Mouse (Mus musculus) G1E (cell line): Measurements from ENCODE around the gene Snx25. TPM values are rescaled to one million over a fixed set of nuclear protein-coding genes. Genes with fewer than 3 reads are reported as not detected.

ENCODE experiments used
- ATAC-seq: 2 replicates; pipeline ENCODE4 v1.8.0; 2016; ENCODE audit warnings: mild to moderate bottlenecking; ENCODE audit not compliant: insufficient number of reproducible peaks, poor library complexity, low FRiP score, severe bottlenecking; ENCODE audit errors: extremely low read depth
- DNase-seq: peaks from one replicate; pipeline ENCODE4 v3.0.0; 2012; ENCODE audit warnings: low spot score
- H3K27me3 ChIP-seq: 2 replicates; pipeline ENCODE4 v1.6.1; 2012; ENCODE audit warnings: mild to moderate bottlenecking, low read length, inconsistent platforms; ENCODE audit not compliant: insufficient read depth
- H3K36me3 ChIP-seq: replicated peaks from 2 replicates; pipeline ENCODE3; 2012; ENCODE audit warnings: mild to moderate bottlenecking, inconsistent platforms
- H3K4me1 ChIP-seq: 2 replicates; pipeline ENCODE4 v1.6.1; 2012; ENCODE audit warnings: low read depth, low read length, inconsistent platforms, mixed read lengths; ENCODE audit not compliant: insufficient read depth
- H3K4me3 ChIP-seq: 2 replicates; pipeline ENCODE4 v1.5.1; 2012; ENCODE audit warnings: low read depth, mild to moderate bottlenecking, inconsistent platforms, low read length, moderate library complexity, mixed read lengths
- H3K9me3 ChIP-seq: replicated peaks from 2 replicates; pipeline ENCODE4 v1.6.1; 2012; ENCODE audit warnings: inconsistent platforms
- CTCF ChIP-seq: IDR thresholded peaks from 2 replicates; pipeline ENCODE4 v1.5.1; 2012; ENCODE audit warnings: low read depth, low read length, inconsistent platforms, mixed read lengths
- GATA1 ChIP-seq: IDR thresholded peaks from 2 replicates; pipeline ENCODE4 v1.6.1; 2012; ENCODE audit warnings: borderline replicate concordance, low read length, inconsistent platforms, mixed read lengths
- GATA2 ChIP-seq: IDR thresholded peaks from 2 replicates; pipeline ENCODE4 v1.6.1; 2012; ENCODE audit warnings: low read depth, low read length, inconsistent platforms, borderline replicate concordance
- POLR2AphosphoS5 ChIP-seq: IDR thresholded peaks from 2 replicates; pipeline ENCODE4 v1.6.1; 2012; ENCODE audit warnings: low read depth, low read length, inconsistent platforms; ENCODE audit not compliant: insufficient replicate concordance
- TAL1 ChIP-seq: conservative IDR thresholded peaks from 2 replicates; pipeline ENCODE4 v1.6.1; 2012; ENCODE audit warnings: low read depth, low read length, inconsistent platforms, mixed read lengths
- polyA plus RNA-seq: library from polyadenylated mRNA; stranded (reverse); fragments of >175 nt; gene quantifications from 2 replicates; pipeline ENCODE4 v1.2.3, GENCODE M21; 2012
- total RNA-seq, 2 experiments: library from RNA; stranded (forward) in 1 of 2; stranded (reverse) in 1 of 2; fragments of 200-1000 nt in 1 of 2; fragments of >200 nt in 1 of 2; fragmentation: Nextera tagmentation in 1 of 2; gene quantifications; 2 replicates each; pipeline ENCODE4 v1.2.3; 2014 to 2017

Snx25 gene
- total and polyA plus RNA-seq, 3 experiments = 13.3 to 38.8 (median 17.4) TPM

DNA sequence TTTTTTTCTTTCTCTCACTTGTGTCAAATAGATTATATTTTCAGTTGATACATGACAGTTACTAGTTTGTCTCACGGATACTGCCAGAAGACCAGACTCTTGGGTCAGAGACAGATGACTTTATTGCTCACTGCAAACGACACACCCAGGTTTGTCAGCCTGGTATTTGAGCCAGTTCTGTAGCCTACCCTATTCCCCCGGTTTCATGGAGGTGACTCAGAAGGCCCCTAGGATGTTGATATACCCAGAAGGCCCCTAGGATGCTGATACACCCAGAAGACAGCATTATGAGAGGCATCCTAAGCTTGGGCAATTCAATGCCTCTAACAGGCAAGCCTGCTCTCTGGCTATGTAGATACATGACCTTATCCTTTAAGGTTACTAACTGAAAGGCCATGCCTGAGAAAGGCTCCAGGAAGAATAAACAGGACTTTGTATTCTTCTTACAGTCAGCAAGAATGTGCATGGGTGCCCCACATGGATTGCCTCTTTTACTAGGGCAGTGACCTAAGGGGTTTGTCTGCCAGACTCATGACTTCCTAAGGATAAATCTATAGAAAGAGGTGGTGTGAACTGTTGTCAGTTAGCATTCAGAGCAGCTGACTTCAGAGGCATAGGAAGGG is 144.8 kb downstream of the Snx25 start:
- Histone ChIP-seq H3K27me3 (peaks cover 3% of the 10 kb centered on the region; the same call in 1 of the 2 replicates), H3K4me1 (peaks cover 32% of the 10 kb centered on the region), H3K36me3 (no peaks in the 10 kb centered on the region), H3K4me3 (no peak overlapping the region), H3K9me3 (no peaks in the 10 kb centered on the region; the same call in 1 of the 2 replicates)
- no peak for DNase-seq
- TF ChIP-seq POLR2AphosphoS5 (no peak), CTCF (no peak), TAL1 (no peak), GATA2 (no peak), GATA1 (no peak)
- ATAC-seq = no peak

DNA sequence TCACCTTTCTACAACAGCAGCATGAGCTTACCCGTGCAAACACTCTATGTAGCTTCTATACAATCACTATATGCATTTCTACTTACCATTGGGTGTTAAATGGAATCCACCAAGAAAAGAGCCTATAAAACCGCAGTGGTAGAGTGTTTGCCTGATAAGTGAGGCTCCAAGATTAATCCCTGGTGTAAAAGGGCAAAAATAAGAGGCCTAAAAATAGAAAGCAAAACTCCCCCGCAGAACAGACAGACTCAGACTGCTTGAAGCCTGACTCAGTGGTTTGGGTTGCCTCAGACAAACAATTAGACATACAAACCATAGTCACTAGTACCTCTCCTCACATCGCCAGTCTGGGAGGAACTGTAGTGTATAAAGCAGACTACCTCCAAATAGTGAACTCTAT is 146.4 kb downstream of the Snx25 start, which contains the start of gene Ankrd37:
Ankrd37 (minus strand) TSS at position 112 of the 400 bp plus-strand sequence.
- Histone ChIP-seq H3K4me3 (no peak within 1 kb of the TSS; the same call in 1 of the 2 replicates), H3K27me3 (peaks cover under 1% of the 10 kb centered on the region; the same call in 1 of the 2 replicates), H3K36me3 (no peaks in the 10 kb centered on the region), H3K9me3 (no peaks in the 10 kb centered on the region; the same call in 1 of the 2 replicates), H3K4me1 (peaks cover 35% of the 10 kb centered on the region)
- no peak for TF ChIP-seq CTCF
- TF ChIP-seq GATA1 = no peak
- TF ChIP-seq GATA2 = no peak
- no peak for TF ChIP-seq POLR2AphosphoS5
- TF ChIP-seq TAL1 = no peak
- DNase-seq (no peak), ATAC-seq (no peak; the same call in 1 of the 2 replicates)

DNA sequence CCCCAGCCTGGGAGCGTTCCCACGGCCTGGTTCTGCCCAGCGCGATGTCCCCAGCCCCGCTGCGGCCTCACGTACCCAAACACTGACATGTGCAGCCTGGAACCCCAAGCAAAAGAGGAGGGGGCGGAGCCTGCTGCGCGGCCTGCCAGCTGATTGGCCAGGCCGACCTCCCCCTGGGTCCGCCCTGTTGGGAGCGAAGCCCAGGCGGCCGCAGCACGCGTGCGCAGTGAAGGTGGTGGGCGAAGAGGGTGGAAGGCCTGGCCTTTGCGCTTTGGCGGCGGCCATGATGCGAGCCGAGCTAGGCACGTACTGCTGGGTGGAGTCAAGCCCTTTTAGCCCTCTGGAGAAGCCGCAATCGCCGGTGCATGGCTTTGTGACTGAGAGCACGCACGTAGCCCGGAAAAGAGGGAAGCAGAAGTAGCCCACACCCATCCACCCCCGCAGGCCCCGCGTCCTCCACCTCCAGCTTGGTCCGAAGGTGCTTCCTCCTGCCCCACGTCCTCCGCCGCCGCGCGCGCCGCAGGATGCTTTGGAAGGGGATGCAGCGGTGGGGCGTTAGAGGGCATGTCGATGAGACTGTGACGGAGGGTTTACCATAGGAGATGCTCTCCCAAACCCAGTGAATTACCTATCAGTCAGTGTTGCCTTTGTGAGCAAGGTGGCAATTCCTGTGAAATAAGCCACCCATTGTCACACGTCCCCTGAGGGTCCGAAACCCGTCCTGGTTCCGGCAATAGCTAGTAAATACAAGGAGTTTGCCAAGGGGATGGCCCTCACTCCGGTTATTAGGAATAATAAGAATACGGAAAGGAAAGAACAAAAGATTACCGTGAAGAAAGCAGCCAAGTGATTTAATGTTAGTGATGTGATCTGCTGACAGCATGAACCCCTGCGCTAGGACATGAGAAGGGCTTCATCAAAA is 151.9 kb downstream of the Snx25 start:
- Histone ChIP-seq H3K9me3 (no peaks in the 10 kb centered on the region), H3K4me1 (peaks cover 42% of the 10 kb centered on the region), H3K36me3 (peaks cover 29% of the 10 kb centered on the region), H3K27me3 (no peaks in the 10 kb centered on the region), H3K4me3 (peak overlapping the region; percentile 82)
- TF ChIP-seq TAL1 (no peak), GATA1 (no peak)
- DNase-seq = peak; percentile 98
- ATAC-seq = peak; percentile 90

DNA sequence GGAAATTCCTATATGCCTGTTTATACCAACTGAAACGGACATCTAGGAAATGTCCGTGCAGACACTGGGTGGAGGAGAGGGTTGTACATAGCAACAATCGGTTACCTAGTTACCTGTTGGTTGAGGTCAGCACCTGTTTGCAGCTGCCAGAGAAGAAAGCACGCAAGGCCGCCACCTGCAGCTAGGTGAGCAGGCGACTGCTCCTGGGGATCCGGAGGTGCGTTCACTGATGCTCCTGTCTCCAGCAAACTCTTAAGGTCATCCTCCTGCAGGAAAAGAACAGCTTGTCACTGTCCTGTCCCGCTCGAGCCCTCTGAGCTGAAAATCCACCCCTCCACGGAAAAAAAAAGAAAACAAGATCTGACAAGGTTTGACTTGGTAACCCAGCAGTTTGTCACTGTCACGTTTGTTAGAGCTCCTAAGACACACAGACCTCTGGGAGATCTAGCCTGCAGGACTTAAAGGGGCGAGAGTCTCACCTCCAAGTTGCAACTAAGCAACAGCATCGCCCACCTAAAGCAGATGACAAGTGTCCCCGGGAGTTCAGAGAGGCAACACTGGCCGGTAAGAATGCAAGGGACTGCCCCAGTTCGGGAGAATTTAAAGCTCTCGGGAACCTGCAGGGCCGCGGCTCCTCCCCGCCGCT is 152.7 kb downstream of the Snx25 start, which contains the start of gene Lrp2bp:
Lrp2bp (plus strand) TSS at position 166 of the 646 bp plus-strand sequence.
- no peaks in the 10 kb centered on the region for H3K9me3 ChIP-seq
- H3K4me1 ChIP-seq = peaks cover 40% of the 10 kb centered on the region
- TF ChIP-seq TAL1 (no peak), POLR2AphosphoS5 (peak; percentile 21; the same call in 1 of the 2 replicates)
- no peaks in the 10 kb centered on the region for H3K27me3 ChIP-seq
- no peak for DNase-seq
- H3K4me3 ChIP-seq = peak within 1 kb of the TSS; percentile 82
- ATAC-seq = no peak
- H3K36me3 ChIP-seq = peaks cover 33% of the 10 kb centered on the region

DNA sequence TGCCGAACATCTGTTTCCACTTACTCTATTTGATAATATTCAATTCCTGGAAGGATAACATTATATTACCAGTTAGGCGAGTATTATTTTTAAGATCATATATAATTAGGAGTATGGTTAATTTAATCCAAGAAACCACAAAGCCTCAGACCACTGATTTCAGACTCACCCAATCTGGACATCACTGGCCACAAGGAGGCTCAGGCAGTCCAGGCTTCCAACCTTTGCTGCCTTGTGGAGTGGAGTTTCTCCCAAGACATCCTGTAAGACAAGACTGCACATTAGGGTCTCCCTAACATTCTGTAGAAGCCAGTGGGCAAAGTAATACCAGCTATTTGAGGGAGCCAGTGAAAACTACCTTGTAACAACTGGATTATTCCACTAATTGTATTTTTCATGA is 153.7 kb downstream of the Snx25 start:
- TF ChIP-seq POLR2AphosphoS5 (no peak), GATA2 (no peak), GATA1 (no peak), TAL1 (no peak), CTCF (no peak)
- peaks cover 40% of the 10 kb centered on the region for H3K4me1 ChIP-seq
- H3K4me3 ChIP-seq = peak overlapping the region; percentile 82
- H3K9me3 ChIP-seq = no peaks in the 10 kb centered on the region
- no peak for DNase-seq
- ATAC-seq = no peak
- peaks cover 41% of the 10 kb centered on the region for H3K36me3 ChIP-seq
- H3K27me3 ChIP-seq = no peaks in the 10 kb centered on the region

DNA sequence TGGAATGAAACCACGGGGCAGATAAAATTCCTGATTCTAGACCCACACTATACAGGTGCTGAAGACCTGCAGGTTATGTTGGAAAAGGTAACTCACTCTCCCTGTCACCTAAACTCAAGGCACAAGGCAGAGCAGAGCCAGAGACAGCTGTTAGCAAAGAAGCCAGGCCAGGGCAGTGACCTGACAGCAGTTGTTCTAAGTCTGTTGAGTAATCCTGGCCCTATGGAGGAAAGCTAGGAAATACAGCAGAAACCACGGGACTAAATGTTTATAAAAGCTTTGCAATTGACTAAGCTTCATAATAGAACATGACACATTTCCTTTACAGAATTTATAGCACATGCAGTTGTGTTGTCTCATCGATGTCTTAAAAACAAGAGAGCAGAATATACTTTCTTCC is 156.4 kb downstream of the Snx25 start:
- H3K27me3 ChIP-seq = no peaks in the 10 kb centered on the region
- H3K4me1 ChIP-seq = peaks cover 24% of the 10 kb centered on the region
- ATAC-seq (no peak), DNase-seq (no peak)
- H3K9me3 ChIP-seq = no peaks in the 10 kb centered on the region
- H3K4me3 ChIP-seq = no peak overlapping the region
- TF ChIP-seq CTCF (no peak), GATA2 (no peak), GATA1 (no peak), TAL1 (no peak), POLR2AphosphoS5 (no peak)
- H3K36me3 ChIP-seq = peaks cover 58% of the 10 kb centered on the region
